Mouse (Mus musculus): Measurements from ENCODE around the gene Fance. TPM values are rescaled to one million over a fixed set of nuclear protein-coding genes. Genes with fewer than 3 reads are reported as not detected.

The Fance gene
- polyA plus RNA-seq, 1 experiment from 2014 or later, result 10.8 TPM

GRCm38 (mm10) chr17:28337547-28337946 is 24.2 kb downstream of the Fance start:
- 92% methylated on average over 7 of the region's 7 CpGs for WGBS (ENCODE audit: missing documents)
- Histone ChIP-seq H3K4me3 (ENCODE audit: inconsistent target) (no peak overlapping the region), H3K79me2 (ENCODE audit: inconsistent target) (no peaks in the 10 kb centered on the region), H3K36me3 (ENCODE audit: inconsistent target) (no peaks in the 10 kb centered on the region), H3K27ac (no peak overlapping the region)

GRCm38 (mm10) chr17:28340578-28340977 is 27.3 kb downstream of the Fance start:
- Histone ChIP-seq H3K4me3 (ENCODE audit: inconsistent target) (no peak overlapping the region), H3K27ac (no peak overlapping the region), H3K79me2 (ENCODE audit: inconsistent target) (no peaks in the 10 kb centered on the region), H3K36me3 (ENCODE audit: inconsistent target) (no peaks in the 10 kb centered on the region)
- WGBS (ENCODE audit: missing documents), result 64% methylated on average over 7 of the region's 7 CpGs

GRCm38 (mm10) chr17:28341091-28341490 is 27.8 kb downstream of the Fance start:
- no peaks in the 10 kb centered on the region for H3K36me3 ChIP-seq (ENCODE audit: inconsistent target)
- H3K4me3 ChIP-seq (ENCODE audit: inconsistent target), result no peak overlapping the region
- H3K27ac ChIP-seq, result no peak overlapping the region
- 42% methylated on average over 26 of the region's 26 CpGs for WGBS (ENCODE audit: missing documents)
- H3K79me2 ChIP-seq (ENCODE audit: inconsistent target), result no peaks in the 10 kb centered on the region

- Histone ChIP-seq H3K79me2 (ENCODE audit: inconsistent target) (no peaks in the 10 kb centered on the region), H3K36me3 (ENCODE audit: inconsistent target) (no peaks in the 10 kb centered on the region), H3K27ac (no peak overlapping the region), H3K4me3 (ENCODE audit: inconsistent target) (no peak overlapping the region)
- WGBS (ENCODE audit: missing documents), result 75% methylated on average over 1 of the region's 4 CpGs
Observed at GRCm38 (mm10) chr17:28344050-28344607, 30.8 kb downstream of the Fance start.

- H3K27ac ChIP-seq, result no peak overlapping the region
- WGBS (ENCODE audit: missing documents), result 95% methylated on average over 3 of the region's 3 CpGs
- H3K79me2 ChIP-seq (ENCODE audit: inconsistent target), result no peaks in the 10 kb centered on the region
- H3K4me3 ChIP-seq (ENCODE audit: inconsistent target), result no peak overlapping the region
- H3K36me3 ChIP-seq (ENCODE audit: inconsistent target), result no peaks in the 10 kb centered on the region
Observed at GRCm38 (mm10) chr17:28344670-28345069, 31.4 kb downstream of the Fance start.

GRCm38 (mm10) chr17:28345271-28345721 is 32.0 kb downstream of the Fance start:
- Histone ChIP-seq H3K79me2 (ENCODE audit: inconsistent target) (no peaks in the 10 kb centered on the region), H3K27ac (no peak overlapping the region), H3K36me3 (ENCODE audit: inconsistent target) (no peaks in the 10 kb centered on the region), H3K4me3 (ENCODE audit: inconsistent target) (no peak overlapping the region)
- 78% methylated on average over 7 of the region's 8 CpGs for WGBS (ENCODE audit: missing documents)

GRCm38 (mm10) chr17:28345882-28346281 is 32.6 kb downstream of the Fance start:
- H3K4me3 ChIP-seq (ENCODE audit: inconsistent target), result no peak overlapping the region
- 92% methylated on average over 10 of the region's 10 CpGs for WGBS (ENCODE audit: missing documents)
- H3K79me2 ChIP-seq (ENCODE audit: inconsistent target), result no peaks in the 10 kb centered on the region
- no peak overlapping the region for H3K27ac ChIP-seq
- H3K36me3 ChIP-seq (ENCODE audit: inconsistent target), result no peaks in the 10 kb centered on the region

GRCm38 (mm10) chr17:28347327-28347726 is 34.0 kb downstream of the Fance start:
- Histone ChIP-seq H3K79me2 (ENCODE audit: inconsistent target) (no peaks in the 10 kb centered on the region), H3K27ac (no peak overlapping the region), H3K4me3 (ENCODE audit: inconsistent target) (no peak overlapping the region), H3K36me3 (ENCODE audit: inconsistent target) (no peaks in the 10 kb centered on the region)
- 90% methylated on average over 10 of the region's 10 CpGs for WGBS (ENCODE audit: missing documents)

GRCm38 (mm10) chr17:28348211-28348610 is 34.9 kb downstream of the Fance start:
- H3K79me2 ChIP-seq (ENCODE audit: inconsistent target), result no peaks in the 10 kb centered on the region
- 82% methylated on average over 6 of the region's 6 CpGs for WGBS (ENCODE audit: missing documents)
- H3K27ac ChIP-seq, result no peak overlapping the region
- no peaks in the 10 kb centered on the region for H3K36me3 ChIP-seq (ENCODE audit: inconsistent target)
- H3K4me3 ChIP-seq (ENCODE audit: inconsistent target), result no peak overlapping the region

- no peak overlapping the region for H3K4me3 ChIP-seq (ENCODE audit: inconsistent target)
- no peak overlapping the region for H3K27ac ChIP-seq
- 59% methylated on average over 13 of the region's 13 CpGs for WGBS (ENCODE audit: missing documents)
Observed at GRCm38 (mm10) chr17:28349264-28349880, 36.1 kb downstream of the Fance start.

GRCm38 (mm10) chr17:28349901-28350465 is 36.7 kb downstream of the Fance start:
- 4% methylated on average over 39 of the region's 54 CpGs for WGBS (ENCODE audit: missing documents)
- Histone ChIP-seq H3K4me3 (ENCODE audit: inconsistent target) (no peak overlapping the region), H3K27ac (no peak overlapping the region), H3K79me2 (ENCODE audit: inconsistent target) (no peaks in the 10 kb centered on the region), H3K36me3 (ENCODE audit: inconsistent target) (no peaks in the 10 kb centered on the region)

More at GRCm38 (mm10) chr17:28349264-28349880, 36.1 kb downstream of the Fance start:
- H3K36me3 ChIP-seq (ENCODE audit: inconsistent target), result no peaks in the 10 kb centered on the region
- no peaks in the 10 kb centered on the region for H3K79me2 ChIP-seq (ENCODE audit: inconsistent target)

- Histone ChIP-seq H3K4me3 (ENCODE audit: inconsistent target) (no peak within 1 kb of the TSS), H3K27ac (no peak within 1 kb of the TSS), H3K79me2 (ENCODE audit: inconsistent target) (no peaks in the 10 kb centered on the region), H3K36me3 (ENCODE audit: inconsistent target) (no peaks in the 10 kb centered on the region)
- 1% methylated on average over 73 of the region's 73 CpGs for WGBS (ENCODE audit: missing documents)
Observed at GRCm38 (mm10) chr17:28350466-28351352, 37.4 kb downstream of the Fance start, which contains the start of gene Tead3. Gene Tead3 (minus strand): TSS chr17:28350817.

- no peak overlapping the region for H3K27ac ChIP-seq
- H3K4me3 ChIP-seq (ENCODE audit: inconsistent target), result no peak overlapping the region
- WGBS (ENCODE audit: missing documents), result 4% methylated on average over 29 of the region's 29 CpGs
- no peaks in the 10 kb centered on the region for H3K36me3 ChIP-seq (ENCODE audit: inconsistent target)
- no peaks in the 10 kb centered on the region for H3K79me2 ChIP-seq (ENCODE audit: inconsistent target)
Observed at GRCm38 (mm10) chr17:28351353-28351890, 38.1 kb downstream of the Fance start.

- WGBS (ENCODE audit: missing documents), result 72% methylated on average over 11 of the region's 11 CpGs
- no peaks in the 10 kb centered on the region for H3K79me2 ChIP-seq (ENCODE audit: inconsistent target)
- H3K36me3 ChIP-seq (ENCODE audit: inconsistent target), result no peaks in the 10 kb centered on the region
- H3K27ac ChIP-seq, result no peak overlapping the region
- no peak overlapping the region for H3K4me3 ChIP-seq (ENCODE audit: inconsistent target)
Observed at GRCm38 (mm10) chr17:28352018-28352417, 38.7 kb downstream of the Fance start.
